Mouse (Mus musculus) frontal cortex, adult (tissue): ENCODE data around the gene Setd4.

Source experiments
- ATAC-seq: cut with Nextera tagmentation; 2 replicates; pipeline ENCODE4 v1.9.2; 2017; ENCODE audit warnings: mild to moderate bottlenecking, moderate library complexity, mixed read lengths; ENCODE audit not compliant: low TSS enrichment

Setd4 gene

DNA sequence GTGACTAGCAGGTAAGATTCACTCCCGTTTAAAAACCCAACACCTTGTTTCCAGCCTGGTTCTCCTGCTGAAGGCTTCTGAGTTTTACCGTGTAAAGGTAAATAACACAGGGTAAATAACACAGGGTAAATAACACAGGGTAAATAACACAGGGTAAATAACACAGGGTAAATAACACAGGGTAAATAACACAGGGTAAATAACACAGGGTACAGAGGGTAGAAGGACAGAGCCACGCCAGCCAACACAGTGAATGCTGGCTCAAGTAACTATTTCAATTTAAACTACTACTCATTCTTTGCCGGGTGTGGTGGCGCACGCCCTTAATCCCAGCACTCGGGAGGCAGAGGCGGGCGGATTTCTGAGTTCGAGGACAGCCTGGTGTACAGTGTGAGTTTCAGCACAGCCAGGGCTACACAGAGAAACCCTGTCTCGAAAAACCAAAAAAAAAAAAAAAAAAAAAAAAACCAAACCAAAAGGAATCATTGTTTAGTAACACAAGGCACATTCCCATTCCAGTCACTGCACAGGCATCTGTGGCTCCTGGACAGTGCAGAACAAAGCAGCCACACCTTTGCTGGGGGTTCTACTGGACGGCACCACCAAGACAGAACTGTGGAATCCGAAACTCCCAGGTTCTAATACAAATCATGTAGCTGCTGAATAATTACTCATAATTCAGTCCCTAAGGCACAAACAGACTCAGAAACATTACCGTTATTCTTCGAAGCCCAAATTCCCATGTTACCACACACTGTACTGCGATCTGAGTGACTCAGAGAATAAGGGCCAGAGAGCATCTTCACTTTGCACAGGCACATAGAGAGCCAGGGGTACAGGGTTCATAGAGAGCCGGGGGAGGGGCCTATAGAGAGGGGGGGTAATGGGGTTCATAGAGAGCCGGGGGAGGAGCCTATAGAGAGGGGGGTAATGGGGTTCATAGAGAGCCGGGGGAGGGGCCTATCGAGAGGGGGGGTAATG, 12.1 kb downstream of the Setd4 start:
- no peak for ATAC-seq

DNA sequence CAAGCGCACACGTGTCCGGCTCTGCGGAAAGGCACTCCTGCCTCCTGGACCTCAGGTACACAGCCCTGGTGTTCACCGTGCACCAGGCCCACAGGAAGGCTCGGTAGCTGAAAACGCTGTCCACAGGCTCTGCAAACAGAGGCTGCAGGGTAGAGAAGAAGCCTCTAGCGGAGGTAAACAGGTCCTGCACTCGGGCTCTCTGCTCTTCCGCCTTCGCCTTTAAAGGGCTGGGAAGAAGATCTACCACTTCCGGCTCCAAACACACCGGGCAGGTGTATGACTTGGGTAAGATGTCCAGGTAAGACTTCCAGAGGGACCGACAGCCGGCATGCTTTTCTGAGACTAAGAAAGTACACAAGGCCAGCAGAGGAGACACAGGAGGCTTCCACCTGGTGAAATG, 12.9 kb downstream of the Setd4 start:
- no peak for ATAC-seq

DNA sequence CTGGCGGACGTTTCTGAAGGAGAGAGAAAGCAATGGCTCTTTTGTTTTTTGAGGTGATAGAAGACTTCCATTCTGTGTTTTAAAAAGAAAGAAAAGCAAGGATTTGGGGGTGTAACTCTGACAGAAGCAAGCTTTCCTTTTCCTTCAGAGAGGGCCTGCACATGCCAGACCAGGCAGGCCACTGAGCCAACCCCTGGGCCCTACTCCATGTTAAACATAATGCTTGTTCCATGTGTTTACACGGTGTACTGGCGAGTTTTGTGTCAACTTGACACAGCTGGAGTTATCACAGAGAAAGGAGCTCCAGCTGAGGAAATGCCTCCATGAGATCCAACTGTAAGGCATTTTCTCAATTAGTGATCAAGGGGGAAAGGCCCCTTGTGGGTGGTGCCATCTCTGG, 15.6 kb downstream of the Setd4 start:
- no peak for ATAC-seq

DNA sequence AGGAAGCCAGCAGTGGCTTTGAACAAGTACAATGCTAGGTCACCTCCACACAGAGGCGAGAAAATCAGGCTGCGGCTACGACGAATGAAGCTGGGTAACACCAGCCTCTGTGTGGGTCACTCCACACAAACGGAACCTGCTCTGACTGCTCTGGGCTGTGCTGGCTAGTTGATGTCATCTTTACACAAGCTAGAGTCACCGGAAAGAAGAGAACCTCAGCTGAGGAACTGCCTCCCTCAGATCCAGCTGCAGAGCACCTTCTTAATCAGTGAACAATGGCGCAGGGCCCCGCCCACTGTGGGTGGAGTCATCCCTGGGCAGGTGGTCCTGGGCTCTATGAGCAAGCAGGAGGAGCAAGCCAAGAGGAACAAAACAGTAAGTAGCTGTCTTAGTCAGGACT, 17.5 kb downstream of the Setd4 start:
- ATAC-seq = no peak

DNA sequence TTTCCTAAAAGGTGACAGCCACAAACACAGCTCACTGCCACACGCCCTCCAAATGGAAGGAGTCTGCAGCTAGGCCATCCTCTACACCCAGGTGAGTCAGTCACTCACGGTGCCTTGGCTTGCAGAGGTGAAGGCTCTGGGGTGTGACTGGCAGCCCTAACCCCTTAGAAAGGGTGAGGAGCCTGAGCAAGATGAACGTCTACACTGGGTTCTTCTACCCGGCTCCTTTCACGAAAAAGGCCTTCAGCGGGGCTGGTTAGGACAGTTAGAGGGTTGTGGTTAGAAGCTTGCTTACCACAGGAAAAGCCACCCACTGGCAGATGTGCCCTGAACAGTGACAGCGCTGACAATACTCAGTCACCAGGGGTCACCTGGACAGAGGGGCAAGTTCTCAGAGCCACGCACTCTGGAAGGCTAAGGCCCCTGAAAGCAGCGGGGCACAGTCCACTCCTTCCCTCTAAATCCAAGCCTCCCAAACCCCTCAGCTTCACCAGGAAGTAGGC, 18.1 kb downstream of the Setd4 start:
- no peak for ATAC-seq

DNA sequence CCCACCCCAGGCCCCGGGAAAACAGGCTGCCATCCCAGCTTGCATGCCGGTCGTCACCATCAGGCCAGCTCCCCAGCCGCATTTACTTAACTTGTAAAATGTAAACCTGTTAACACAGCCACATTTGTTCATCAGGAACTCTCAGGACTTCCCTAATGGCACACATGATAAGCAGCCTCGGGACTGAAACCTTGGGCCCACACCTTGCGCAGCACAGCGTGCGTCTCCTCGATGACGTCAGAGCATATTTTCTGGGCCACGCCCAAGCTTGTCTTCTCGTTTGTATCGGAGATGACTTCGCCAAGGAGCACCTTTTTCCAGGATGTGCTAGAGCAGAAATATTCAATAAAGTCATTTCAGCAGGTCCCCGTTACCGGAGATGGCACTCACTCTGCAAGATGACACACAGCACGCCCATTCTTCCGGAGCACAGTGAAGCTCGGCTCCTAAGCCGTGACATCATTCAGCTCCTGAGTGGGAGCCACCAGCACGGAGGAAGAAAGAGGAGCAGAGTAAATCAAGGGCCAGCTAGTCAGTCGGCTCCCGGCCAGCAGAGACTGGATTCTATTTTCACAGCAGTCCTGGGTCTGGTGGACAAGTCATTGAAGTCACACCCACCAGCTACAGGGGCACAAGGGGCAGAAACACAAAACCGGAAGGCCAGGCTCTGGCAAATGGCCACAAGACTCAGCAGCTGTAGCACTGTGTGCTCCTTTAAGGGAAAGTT, 18.7 kb downstream of the Setd4 start:
- ATAC-seq = peak; percentile 76; the same call in 1 of the 2 replicates

DNA sequence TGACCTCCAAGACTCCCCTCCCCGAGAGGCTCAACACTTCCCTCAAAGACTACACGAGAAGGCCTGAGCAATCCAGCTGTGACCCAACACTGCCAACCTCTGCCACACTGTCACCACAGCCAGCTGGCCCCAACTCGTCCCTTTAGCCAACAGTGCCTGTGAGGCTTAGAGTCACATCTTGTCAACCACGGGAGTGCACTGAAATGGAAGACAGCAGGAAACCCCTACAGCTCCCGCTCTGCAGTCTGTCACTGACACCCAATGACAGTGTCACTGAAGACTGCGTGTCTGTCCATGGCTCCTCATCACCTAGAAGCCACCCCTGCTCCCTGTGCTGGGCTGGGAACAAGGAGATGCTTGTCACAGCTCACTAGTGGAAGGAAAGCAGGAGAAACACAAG, 22.7 kb downstream of the Setd4 start:
- no peak for ATAC-seq

DNA sequence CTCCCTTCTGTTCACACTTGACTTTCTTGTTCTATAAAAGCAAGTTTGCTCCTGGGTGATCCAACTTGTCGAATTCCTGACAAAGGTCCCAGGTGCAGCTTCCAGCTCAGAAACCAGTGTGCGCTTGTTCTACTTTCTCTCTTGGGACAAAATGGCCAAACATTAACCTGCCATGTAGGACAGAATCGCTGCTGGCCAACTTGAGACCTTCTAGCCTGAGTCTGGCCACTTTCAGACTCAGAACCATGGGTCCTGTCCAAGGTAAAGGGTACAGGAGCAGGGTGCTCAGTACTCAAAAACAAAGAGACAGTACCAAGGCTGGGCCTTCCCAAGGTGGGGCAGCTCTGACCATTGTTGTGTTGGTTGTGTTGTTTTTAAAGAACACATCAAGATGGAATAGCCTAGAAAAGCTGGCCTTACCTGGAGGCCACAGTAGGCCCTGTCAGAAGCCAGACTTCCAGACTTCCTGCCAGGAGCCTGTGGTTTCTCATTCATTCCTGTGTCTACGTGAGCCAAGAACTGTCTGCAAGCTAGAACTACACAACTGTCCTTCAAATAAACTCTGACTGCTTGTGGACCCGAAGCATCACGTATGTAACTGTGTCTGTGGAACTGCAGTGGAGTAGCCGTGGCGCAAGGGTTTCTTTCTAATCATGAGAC, 25.4 kb downstream of the Setd4 start:
- ATAC-seq = no peak

DNA sequence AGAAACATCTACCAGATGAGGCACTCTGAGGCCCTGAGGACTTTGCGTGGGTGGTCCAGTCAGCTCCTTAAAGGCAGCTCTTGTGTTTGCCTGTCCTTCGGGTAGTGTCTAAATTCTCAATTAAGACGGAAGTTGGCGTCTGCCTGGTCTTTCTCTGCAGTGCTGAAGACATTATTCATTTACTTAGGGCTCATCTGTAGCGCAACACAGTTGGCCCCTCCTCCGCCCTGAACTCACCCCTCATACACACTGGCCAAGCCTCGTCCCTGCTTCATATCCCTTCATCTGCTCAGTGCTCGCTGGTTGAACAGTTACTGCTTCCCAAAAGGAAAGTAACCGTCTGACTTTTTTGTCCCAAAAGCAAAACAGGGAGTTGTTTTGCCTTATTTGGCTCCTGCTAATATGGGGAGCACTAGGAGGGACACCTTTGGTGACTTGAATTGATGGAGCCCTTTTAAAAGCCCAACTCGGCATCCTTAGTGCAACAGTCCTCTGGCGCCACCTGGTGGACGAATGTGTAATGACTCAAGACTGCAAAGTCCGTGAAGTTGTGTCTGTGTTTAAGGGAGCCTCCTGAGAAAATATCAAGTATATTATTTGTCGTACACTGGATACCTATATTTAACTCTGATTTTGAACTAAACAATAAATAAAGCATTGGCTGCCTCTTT, 27.3 kb downstream of the Setd4 start:
- ATAC-seq = peak; percentile 90

DNA sequence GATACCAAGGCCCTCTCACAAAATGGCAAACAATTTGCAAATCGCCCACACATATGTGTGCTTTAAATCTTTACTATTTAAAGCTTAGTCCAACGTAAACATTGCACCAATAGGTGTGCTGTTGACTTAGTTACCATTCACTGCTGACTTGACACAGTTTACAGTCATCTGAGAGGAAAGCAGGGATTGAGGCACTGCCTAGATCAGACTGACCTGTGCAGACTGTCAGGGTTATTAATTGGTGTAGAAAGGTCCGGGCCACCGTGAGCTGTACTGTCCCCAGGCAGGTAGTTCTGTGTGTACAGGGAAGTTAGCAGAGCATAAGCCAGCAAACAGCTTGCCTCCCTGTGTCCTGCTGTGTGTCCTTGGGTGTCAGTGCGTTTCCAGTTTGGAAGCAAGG, 28.3 kb downstream of the Setd4 start:
- no peak for ATAC-seq

DNA sequence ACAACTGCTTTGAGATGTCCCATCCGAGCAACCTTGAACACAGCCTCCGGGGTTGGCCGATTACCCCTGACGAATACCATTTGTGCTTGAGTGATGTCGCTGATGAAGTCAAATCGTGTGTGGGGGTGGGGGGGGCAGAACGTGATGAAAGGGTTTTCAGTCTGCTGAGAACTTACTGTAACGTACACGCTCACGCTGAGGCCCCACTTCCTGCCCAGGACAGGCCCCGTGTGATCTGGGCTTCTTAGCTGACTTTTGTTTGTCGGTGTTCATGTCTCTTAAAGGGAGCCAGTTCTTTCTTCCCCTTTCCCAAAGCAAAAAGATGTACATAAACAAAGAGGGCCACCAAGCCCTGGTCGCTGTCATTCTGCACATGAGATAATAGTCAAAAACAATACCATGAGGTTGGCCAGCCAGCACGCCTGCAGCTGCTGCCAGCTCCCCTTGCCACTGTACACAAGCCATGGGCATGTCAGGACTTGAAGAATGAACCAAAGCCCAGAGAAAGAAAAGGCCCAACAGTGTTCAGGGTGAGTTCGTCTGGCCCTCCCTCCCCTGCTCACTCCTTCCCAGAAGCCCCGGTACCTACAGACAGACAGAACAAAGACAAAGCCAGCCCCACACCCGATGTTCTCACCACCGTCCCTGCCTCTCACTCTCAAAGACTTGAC, 29.2 kb downstream of the Setd4 start:
- ATAC-seq = no peak

DNA sequence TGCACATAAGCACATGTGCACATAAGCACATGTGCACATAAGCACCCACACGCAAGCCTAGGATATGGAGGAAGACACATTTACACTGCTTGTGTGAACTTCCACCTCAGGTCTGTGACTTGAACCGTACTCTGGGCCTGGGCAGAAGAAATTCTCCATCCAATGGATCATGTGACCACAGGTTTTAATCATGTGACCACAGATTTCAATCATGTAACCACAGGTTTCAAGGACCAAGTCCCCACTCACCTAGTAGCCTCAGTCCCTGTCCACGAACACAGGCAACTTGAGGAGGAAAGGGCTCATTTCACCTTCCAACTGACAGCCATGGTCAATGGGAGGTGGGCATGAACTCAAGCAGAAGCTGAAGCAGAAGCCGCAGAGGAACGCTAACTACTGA, 30.4 kb downstream of the Setd4 start:
- ATAC-seq = no peak

DNA sequence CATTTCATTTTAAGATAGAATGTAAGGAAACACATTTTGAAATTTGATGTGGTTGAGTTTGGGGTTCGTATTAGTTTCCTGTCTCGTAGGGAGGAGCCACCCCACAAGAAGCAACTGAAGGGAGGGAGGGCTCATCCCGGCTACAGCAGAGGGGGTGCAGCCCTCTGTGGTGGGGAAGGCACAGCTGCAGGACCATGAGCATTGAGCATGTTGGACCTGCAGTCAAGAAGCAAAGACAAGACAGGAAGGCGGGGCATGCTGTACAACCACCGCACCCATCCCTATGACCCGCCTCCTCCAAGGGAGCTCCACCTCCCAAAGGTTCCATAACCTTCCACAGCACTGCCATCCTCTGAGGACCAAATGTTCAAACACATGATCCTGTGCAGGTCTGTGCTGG, 31.5 kb downstream of the Setd4 start:
- no peak for ATAC-seq

DNA sequence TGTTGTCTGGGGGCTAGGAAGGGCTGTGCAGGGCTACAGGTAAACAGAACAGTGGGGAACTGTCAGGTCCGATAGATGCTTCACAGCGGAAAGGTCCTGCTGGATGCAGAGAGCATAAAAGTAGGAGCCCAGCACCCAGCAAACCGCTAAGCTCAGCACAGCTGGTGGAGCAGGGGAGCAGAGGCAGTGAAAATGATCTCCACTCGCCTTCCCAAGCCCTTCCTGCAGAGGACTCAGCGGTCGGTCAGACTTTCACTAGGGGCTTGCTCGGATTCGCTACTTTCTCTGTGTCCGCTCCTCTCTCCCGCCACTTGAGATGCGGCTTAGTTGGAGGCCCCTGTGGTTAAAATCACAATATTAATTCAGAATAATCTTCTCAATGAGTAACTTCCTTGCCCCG, 45.4 kb downstream of the Setd4 start:
- no peak for ATAC-seq

DNA sequence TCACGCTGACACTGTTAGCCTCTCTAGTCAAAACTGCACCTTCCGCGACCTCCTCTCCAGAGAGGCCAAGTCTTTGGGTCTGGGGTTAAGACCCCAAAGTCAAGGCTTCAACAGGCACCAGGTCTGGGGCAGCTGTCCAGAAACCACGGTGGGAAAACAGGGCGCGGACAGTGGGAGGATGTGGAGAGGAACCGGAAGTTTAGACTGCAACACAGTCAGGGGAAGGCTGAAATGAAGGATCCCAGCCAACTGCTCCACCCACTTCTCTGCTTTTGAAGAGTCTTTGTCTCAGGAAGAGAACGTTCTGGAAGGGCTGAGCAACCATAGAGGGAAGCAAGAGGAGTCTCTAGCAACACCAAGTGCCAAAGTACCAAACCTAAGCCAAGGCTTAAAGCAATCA, 46.2 kb downstream of the Setd4 start:
- no peak for ATAC-seq

DNA sequence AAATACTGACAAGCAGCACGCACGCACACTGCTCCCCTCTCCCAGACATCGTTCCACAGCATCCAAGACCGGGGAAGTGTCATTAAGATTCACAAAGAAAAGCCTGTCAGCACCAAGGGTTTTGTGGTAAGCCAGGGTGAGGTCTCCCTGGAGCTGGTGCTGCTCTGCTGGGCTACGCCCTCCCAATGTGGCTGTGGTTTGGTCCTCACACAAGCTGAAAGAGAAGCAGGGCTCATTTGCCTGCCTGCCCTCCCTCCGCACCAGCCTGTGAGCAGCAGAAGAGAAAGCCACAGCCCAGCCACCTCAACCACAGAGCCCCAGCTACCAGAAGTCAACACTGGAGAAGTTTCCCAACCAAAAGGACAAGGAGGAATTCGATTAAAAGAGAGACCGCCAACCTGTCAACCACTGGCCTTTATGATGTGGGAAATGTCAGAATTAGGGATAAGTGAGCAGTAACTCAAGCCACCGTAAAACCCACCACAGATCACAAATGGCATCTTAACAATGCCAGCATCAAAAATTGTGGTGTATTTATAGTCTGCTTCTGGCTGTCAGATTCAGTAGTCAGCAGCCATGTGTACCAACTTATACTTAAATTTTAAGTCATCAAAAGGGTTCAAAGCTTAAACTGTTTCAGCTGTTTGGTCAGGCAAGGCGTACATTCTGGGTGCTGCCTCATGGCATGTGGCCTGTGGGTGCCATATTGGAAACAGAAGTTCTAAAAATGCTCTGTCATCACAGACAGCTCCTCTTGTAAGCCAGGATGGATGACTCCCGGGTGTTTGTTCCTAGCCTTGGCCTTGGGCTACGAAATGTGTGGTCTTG, 51.0 kb downstream of the Setd4 start:
- ATAC-seq = no peak

DNA sequence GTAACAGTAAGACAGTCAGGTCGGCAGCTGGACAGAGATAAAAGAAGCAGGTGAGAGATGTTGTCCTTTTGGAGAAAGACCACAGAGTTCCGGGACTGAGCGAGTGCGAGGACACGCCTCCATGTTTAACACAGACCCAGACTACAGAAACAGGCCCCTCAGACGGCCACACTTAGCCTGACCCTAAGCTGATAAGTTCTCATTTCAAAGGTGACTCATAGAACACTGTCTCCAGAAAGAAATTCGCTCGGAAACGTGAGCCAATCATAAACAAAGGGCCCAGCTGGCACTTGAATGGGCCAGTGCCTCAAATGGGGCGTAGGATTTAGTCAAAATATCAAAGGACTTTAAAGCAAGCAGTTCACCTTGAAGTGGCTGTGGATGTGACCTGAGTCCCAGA, 54.6 kb downstream of the Setd4 start:
- ATAC-seq = no peak

DNA sequence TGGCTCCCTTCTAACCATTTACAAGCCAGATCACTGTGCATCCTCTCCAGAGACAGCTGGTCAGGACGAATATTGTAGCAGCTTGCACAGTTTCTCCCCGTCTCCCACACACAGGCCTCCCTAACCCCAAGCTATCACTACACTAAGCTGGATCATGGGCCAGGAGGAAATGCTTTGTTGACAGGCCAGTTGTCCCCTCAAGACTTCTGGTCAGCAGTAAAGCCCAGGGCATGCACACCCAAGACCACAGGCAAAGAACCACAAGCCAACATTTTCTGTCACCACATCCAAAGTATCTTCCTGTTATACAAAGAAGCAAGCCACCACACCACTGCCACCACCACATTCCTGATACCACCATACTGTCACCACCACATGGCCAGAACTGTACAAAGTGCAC, 55.8 kb downstream of the Setd4 start:
- ATAC-seq = no peak

DNA sequence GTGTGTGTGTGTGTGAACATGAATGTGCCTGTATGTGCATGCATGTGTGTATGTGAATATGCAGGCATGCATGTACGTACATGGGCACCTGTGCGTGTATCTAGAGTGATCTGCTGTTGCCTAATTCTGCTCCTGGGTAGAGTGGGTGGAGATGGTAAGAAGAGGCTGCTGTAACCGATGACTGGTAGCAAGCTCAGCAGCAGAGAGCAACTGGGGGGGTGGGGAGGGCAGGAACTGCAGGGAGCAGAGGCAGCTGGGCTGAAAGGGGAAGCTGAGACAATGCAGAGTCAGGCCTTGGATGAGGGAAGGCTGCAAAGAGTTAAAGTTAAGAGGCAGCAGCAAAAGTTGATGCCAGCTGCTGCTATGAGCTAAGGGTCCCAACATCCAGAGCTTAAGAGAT, 56.7 kb downstream of the Setd4 start:
- ATAC-seq = no peak

DNA sequence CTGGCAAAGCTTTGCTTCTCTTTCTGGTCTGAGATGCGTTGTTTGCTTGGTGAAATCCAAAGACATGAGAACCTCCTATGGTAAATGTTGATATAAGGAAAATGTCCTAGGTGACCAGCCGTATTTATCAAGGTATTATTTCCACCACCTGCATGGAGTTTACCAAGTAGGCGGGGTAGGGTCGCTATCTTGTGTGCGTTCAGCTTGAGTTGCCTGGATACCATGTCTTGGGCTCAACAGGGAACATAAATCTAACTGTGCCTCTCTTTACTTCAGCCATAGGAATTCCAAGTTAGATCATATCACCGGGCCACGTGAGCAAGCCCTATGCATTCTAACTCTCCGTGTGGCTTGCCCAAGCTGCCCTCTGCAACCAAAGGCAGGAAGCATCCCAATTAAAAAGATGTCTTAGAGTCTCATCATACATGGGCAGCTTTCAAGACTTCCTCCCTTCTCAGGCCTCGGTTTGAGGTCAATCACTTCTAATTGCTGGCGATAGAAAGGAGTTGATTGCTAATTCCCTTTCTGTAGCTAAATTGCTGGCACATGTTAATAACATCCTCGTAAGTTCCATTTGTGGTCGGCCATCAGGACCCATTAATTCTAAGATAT, 57.4 kb downstream of the Setd4 start:
- no peak for ATAC-seq
